Mouse (Mus musculus): Measurements from ENCODE around the gene Itfg2. TPM values are rescaled to one million over a fixed set of nuclear protein-coding genes. Genes with fewer than 3 reads are reported as not detected.

Gene Itfg2
- polyA plus RNA-seq, 1 experiment from 2014 or later: 28.4 TPM

DNA sequence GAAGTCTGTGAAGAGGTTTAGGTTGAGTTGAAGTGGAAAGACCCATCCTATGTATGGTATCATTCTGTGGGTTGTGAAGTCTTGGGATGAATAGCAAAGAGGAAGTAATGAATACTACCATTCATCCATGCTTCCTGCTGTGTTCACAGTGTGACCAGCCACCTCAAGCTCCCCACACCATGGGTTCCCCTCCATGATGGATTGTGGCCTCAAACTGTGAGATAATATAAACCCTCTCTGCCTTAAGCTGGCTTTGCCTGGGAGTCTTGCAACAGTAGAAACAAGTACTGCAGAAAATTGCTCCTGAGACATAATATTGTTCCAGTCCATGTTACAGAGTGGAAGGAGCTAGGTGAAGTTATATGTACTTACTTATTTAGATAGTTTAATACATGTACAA lies 36.9 kb upstream of the Itfg2 start:
- no peaks in the 10 kb centered on the region for H3K36me3 ChIP-seq (ENCODE audit: control insufficient read depth, insufficient read depth, low read length)
- H3K9me3 ChIP-seq (ENCODE audit: control insufficient read depth, low read length): 0 out of 2 replicates have a peak, but pooled peaks cover 5% of the 10 kb centered on the region
- no peak overlapping the region for H3K4me3 ChIP-seq (ENCODE audit: control insufficient read depth in 1 of 2, insufficient read depth in 1 of 2, low read depth in 1 of 2, low read length in 2 of 2)
- H3K9ac ChIP-seq (ENCODE audit: low read length): no peak overlapping the region
- no peaks in the 10 kb centered on the region for H3K27me3 ChIP-seq (ENCODE audit: control insufficient read depth, insufficient read depth, low read length)
- ATAC-seq (ENCODE audit: insufficient number of reproducible peaks, insufficient read depth, low FRiP score, low read depth): no peak
- H3K4me1 ChIP-seq (ENCODE audit: control insufficient read depth in 2 of 2, insufficient read depth in 2 of 2, low read length in 2 of 2): no peaks in the 10 kb centered on the region
- no peak overlapping the region for H3K4me2 ChIP-seq (ENCODE audit: low read length)
- H3K27ac ChIP-seq (replicated peaks in 1 of 2; ENCODE audit: control insufficient read depth in 1 of 2, insufficient read depth in 1 of 2, low read depth in 2 of 2, low read length in 2 of 2): no peak overlapping the region

- Histone ChIP-seq H3K4me1 (ENCODE audit: control insufficient read depth in 2 of 2, insufficient read depth in 2 of 2, low read length in 2 of 2) (no peaks in the 10 kb centered on the region), H3K4me3 (ENCODE audit: control insufficient read depth in 1 of 2, insufficient read depth in 1 of 2, low read depth in 1 of 2, low read length in 2 of 2) (no peak overlapping the region), H3K9ac (ENCODE audit: low read length) (no peak overlapping the region), H3K36me3 (ENCODE audit: control insufficient read depth, insufficient read depth, low read length) (no peaks in the 10 kb centered on the region), H3K4me2 (ENCODE audit: low read length) (no peak overlapping the region), H3K27me3 (ENCODE audit: control insufficient read depth, insufficient read depth, low read length) (no peaks in the 10 kb centered on the region), H3K9me3 (ENCODE audit: control insufficient read depth, low read length) (0 out of 2 replicates have a peak, but pooled peaks cover 5% of the 10 kb centered on the region), H3K27ac (replicated peaks in 1 of 2; ENCODE audit: control insufficient read depth in 1 of 2, insufficient read depth in 1 of 2, low read depth in 2 of 2, low read length in 2 of 2) (no peak overlapping the region)
- WGBS: 75% methylated on average over 14 of the region's 14 CpGs
- no peak for ATAC-seq (ENCODE audit: insufficient number of reproducible peaks, insufficient read depth, low FRiP score, low read depth)
These were observed 36.2 kb upstream of the Itfg2 start for GRCm38 (mm10) chr6:128460729-128461503.

GRCm38 (mm10) chr6:128460321-128460720 lies 35.6 kb upstream of the Itfg2 start:
- Histone ChIP-seq H3K9me3 (ENCODE audit: control insufficient read depth, low read length) (0 out of 2 replicates have a peak, but pooled peaks cover 5% of the 10 kb centered on the region), H3K4me1 (ENCODE audit: control insufficient read depth in 2 of 2, insufficient read depth in 2 of 2, low read length in 2 of 2) (no peaks in the 10 kb centered on the region), H3K27me3 (ENCODE audit: control insufficient read depth, insufficient read depth, low read length) (no peaks in the 10 kb centered on the region), H3K27ac (replicated peaks in 1 of 2; ENCODE audit: control insufficient read depth in 1 of 2, insufficient read depth in 1 of 2, low read depth in 2 of 2, low read length in 2 of 2) (no peak overlapping the region), H3K4me3 (ENCODE audit: control insufficient read depth in 1 of 2, insufficient read depth in 1 of 2, low read depth in 1 of 2, low read length in 2 of 2) (no peak overlapping the region), H3K4me2 (ENCODE audit: low read length) (no peak overlapping the region), H3K9ac (ENCODE audit: low read length) (no peak overlapping the region), H3K36me3 (ENCODE audit: control insufficient read depth, insufficient read depth, low read length) (no peaks in the 10 kb centered on the region)
- no peak for ATAC-seq (ENCODE audit: insufficient number of reproducible peaks, insufficient read depth, low FRiP score, low read depth)
- 43% methylated on average over 2 of the region's 2 CpGs for WGBS

GRCm38 (mm10) chr6:128457186-128457585 lies 32.5 kb upstream of the Itfg2 start:
- no peaks in the 10 kb centered on the region for H3K9me3 ChIP-seq (ENCODE audit: control insufficient read depth, low read length)
- H3K4me1 ChIP-seq (ENCODE audit: control insufficient read depth in 2 of 2, insufficient read depth in 2 of 2, low read length in 2 of 2): no peaks in the 10 kb centered on the region
- H3K36me3 ChIP-seq (ENCODE audit: control insufficient read depth, insufficient read depth, low read length): no peaks in the 10 kb centered on the region
- WGBS: 76% methylated on average over 5 of the region's 5 CpGs
- H3K27me3 ChIP-seq (ENCODE audit: control insufficient read depth, insufficient read depth, low read length): no peaks in the 10 kb centered on the region
- H3K27ac ChIP-seq (replicated peaks in 1 of 2; ENCODE audit: control insufficient read depth in 1 of 2, insufficient read depth in 1 of 2, low read depth in 2 of 2, low read length in 2 of 2): no peak overlapping the region
- no peak overlapping the region for H3K4me2 ChIP-seq (ENCODE audit: low read length)
- no peak for ATAC-seq (ENCODE audit: insufficient number of reproducible peaks, insufficient read depth, low FRiP score, low read depth)
- H3K4me3 ChIP-seq (ENCODE audit: control insufficient read depth in 1 of 2, insufficient read depth in 1 of 2, low read depth in 1 of 2, low read length in 2 of 2): no peak overlapping the region
- no peak overlapping the region for H3K9ac ChIP-seq (ENCODE audit: low read length)

GRCm38 (mm10) chr6:128455835-128456605 lies 31.3 kb upstream of the Itfg2 start:
- Histone ChIP-seq H3K4me1 (ENCODE audit: control insufficient read depth in 2 of 2, insufficient read depth in 2 of 2, low read length in 2 of 2) (no peaks in the 10 kb centered on the region), H3K9me3 (ENCODE audit: control insufficient read depth, low read length) (no peaks in the 10 kb centered on the region), H3K27me3 (ENCODE audit: control insufficient read depth, insufficient read depth, low read length) (no peaks in the 10 kb centered on the region), H3K9ac (ENCODE audit: low read length) (no peak overlapping the region), H3K36me3 (ENCODE audit: control insufficient read depth, insufficient read depth, low read length) (no peaks in the 10 kb centered on the region), H3K4me3 (ENCODE audit: control insufficient read depth in 1 of 2, insufficient read depth in 1 of 2, low read depth in 1 of 2, low read length in 2 of 2) (no peak overlapping the region), H3K27ac (replicated peaks in 1 of 2; ENCODE audit: control insufficient read depth in 1 of 2, insufficient read depth in 1 of 2, low read depth in 2 of 2, low read length in 2 of 2) (no peak overlapping the region), H3K4me2 (ENCODE audit: low read length) (no peak overlapping the region)
- no peak for ATAC-seq (ENCODE audit: insufficient number of reproducible peaks, insufficient read depth, low FRiP score, low read depth)
- 71% methylated on average over 12 of the region's 12 CpGs for WGBS

DNA sequence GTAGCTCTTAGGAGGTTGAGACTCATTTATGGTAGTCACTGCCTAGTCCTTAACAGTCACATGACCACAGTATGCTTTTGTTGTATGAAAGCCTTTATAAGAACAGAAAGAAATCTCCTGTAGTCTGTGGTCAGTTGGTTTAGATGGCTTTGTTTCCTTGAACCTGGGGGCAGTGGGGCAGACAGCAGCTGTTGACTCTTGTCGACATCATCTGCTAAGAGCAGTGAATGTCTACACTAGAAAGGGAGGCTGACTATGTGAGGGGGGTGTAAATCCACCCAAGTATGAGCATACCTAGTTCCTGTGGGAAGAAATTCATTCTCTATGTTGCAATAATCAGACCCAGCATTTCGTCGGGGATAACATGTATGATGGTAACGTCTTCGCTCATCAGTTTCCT lies 22.3 kb upstream of the Itfg2 start:
- Histone ChIP-seq H3K4me3 (ENCODE audit: control insufficient read depth in 1 of 2, insufficient read depth in 1 of 2, low read depth in 1 of 2, low read length in 2 of 2) (no peak overlapping the region), H3K9ac (ENCODE audit: low read length) (no peak overlapping the region), H3K4me2 (ENCODE audit: low read length) (no peak overlapping the region), H3K4me1 (ENCODE audit: control insufficient read depth in 2 of 2, insufficient read depth in 2 of 2, low read length in 2 of 2) (no peaks in the 10 kb centered on the region; a peak in 1 of 4 replicates), H3K9me3 (ENCODE audit: control insufficient read depth, low read length) (no peaks in the 10 kb centered on the region), H3K36me3 (ENCODE audit: control insufficient read depth, insufficient read depth, low read length) (no peaks in the 10 kb centered on the region; the same call in 1 of the 2 replicates), H3K27me3 (ENCODE audit: control insufficient read depth, insufficient read depth, low read length) (no peaks in the 10 kb centered on the region), H3K27ac (replicated peaks in 1 of 2; ENCODE audit: control insufficient read depth in 1 of 2, insufficient read depth in 1 of 2, low read depth in 2 of 2, low read length in 2 of 2) (no peak overlapping the region)
- 98% methylated on average over 5 of the region's 5 CpGs for WGBS
- no peak for ATAC-seq (ENCODE audit: insufficient number of reproducible peaks, insufficient read depth, low FRiP score, low read depth)

DNA sequence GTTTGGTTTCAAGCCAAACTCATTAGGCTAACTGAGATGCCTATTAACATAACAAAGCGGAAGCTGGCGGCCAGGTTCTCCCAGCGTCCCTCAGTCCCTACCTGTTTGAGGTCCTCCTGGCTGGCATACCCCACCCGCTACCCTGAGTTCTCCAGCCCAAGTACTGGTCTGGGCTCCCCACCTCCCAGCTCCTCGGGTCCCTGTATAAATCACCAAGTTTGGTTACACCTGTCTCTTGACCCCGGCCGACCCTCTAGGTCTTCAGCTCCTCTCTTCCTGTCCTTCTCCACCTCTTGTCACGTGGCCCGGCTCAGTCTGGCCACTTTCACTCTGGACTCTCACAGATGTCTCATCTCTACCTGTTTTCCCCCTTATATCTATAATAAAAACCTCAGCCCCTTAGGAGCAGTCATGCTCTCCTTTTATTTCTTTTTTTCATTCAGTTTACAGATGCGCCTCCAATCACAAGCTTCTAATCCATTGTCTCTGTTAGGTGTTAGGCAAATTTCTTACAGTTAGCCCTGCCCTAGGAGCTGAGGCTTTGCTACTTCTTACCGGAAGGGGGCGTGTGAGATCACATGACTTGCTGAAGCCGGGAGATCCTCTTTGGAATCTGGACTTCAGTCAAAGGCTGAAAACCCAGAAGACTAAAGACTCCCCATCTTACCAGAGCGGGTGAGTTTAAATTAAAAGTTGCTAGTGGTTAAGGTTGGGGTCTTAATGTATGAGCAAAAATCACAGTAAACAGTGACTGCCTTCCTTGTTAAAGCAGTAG lies 21.2 kb upstream of the Itfg2 start:
- H3K9ac ChIP-seq (ENCODE audit: low read length): 0 out of 2 replicates have a peak overlapping the region, but pooled peaks have one; percentile 1
- 16% methylated on average over 14 of the region's 14 CpGs for WGBS
- peak overlapping the region; percentile 12 to 22; a peak in 3 of 4 replicates for H3K4me3 ChIP-seq (ENCODE audit: control insufficient read depth in 1 of 2, insufficient read depth in 1 of 2, low read depth in 1 of 2, low read length in 2 of 2)
- no peaks in the 10 kb centered on the region for H3K27me3 ChIP-seq (ENCODE audit: control insufficient read depth, insufficient read depth, low read length)
- H3K4me1 ChIP-seq (ENCODE audit: control insufficient read depth in 2 of 2, insufficient read depth in 2 of 2, low read length in 2 of 2): no peaks in the 10 kb centered on the region; a peak in 1 of 4 replicates
- peak overlapping the region; percentile 58 for H3K4me2 ChIP-seq (ENCODE audit: low read length)
- ATAC-seq (ENCODE audit: insufficient number of reproducible peaks, insufficient read depth, low FRiP score, low read depth): peak; percentile 38; the same call in 1 of the 2 replicates
- H3K36me3 ChIP-seq (ENCODE audit: control insufficient read depth, insufficient read depth, low read length): no peaks in the 10 kb centered on the region; the same call in 1 of the 2 replicates
- H3K27ac ChIP-seq (replicated peaks in 1 of 2; ENCODE audit: control insufficient read depth in 1 of 2, insufficient read depth in 1 of 2, low read depth in 2 of 2, low read length in 2 of 2): no peak overlapping the region
- no peaks in the 10 kb centered on the region for H3K9me3 ChIP-seq (ENCODE audit: control insufficient read depth, low read length)

All from heart, embryonic 14.5 days (tissue).